Mouse (Mus musculus) limb, embryonic 10.5 days (tissue): ENCODE results near the gene Zbtb21. TPM values are rescaled to one million over a fixed set of nuclear protein-coding genes. Genes with fewer than 3 reads are reported as not detected.
A peak's percentile ranks its signal among the peaks of the same experiment; 100 is the strongest.
"Not testable (repeated sequence)": the region's sequence is repeated elsewhere in the genome, so short reads cannot be mapped to it uniquely, and the experiment has no call there.

Experiments
- DNase-seq: peaks from one replicate; pipeline ENCODE4 v3.0.0-alpha.2; 2017; ENCODE audit warnings: low spot score
- H3K27ac ChIP-seq: fragments of 300-500 bp; sonication (generic); 2 replicates; pipeline ENCODE4 v1.5.1; 2016; ENCODE audit warnings: mild to moderate bottlenecking
- H3K27me3 ChIP-seq: fragments of 300-500 bp; sonication (generic); 2 replicates; pipeline ENCODE4 v1.6.1; 2016; ENCODE audit warnings: low read depth, mild to moderate bottlenecking; ENCODE audit not compliant: poor library complexity, severe bottlenecking
- H3K36me3 ChIP-seq: fragments of 300-500 bp; sonication (generic); 2 replicates; pipeline ENCODE4 v1.6.1; 2016; ENCODE audit warnings: mild to moderate bottlenecking, moderate library complexity
- H3K4me1 ChIP-seq: fragments of 300-500 bp; sonication (generic); 2 replicates; pipeline ENCODE4 v1.6.1; 2016
- H3K4me3 ChIP-seq: fragments of 300-500 bp; sonication (generic); 2 replicates; pipeline ENCODE4 v1.5.1; 2016; ENCODE audit warnings: mild to moderate bottlenecking, moderate library complexity
- H3K9me3 ChIP-seq: fragments of 300-500 bp; sonication (generic); replicated peaks from 2 replicates; pipeline ENCODE4 v1.6.1; 2016; ENCODE audit warnings: mild to moderate bottlenecking
- WGBS: fragments of 180-500 bp; shearing (Covaris S2); methylation state at CpG from one replicate; pipeline ENCODE4 v1.1.7; 2016; 5-methylcytosine and 5-hydroxymethylcytosine counted together
- polyA plus RNA-seq: library from polyadenylated mRNA; unstranded; fragments of >200 nt; fragmentation: Nextera tagmentation; extraction: Ambion mirVana; gene quantifications from 2 replicates; pipeline ENCODE4 v1.2.1, GENCODE M21; 2016

The Zbtb21 gene
- 14.4 TPM in 2 replicates for polyA plus RNA-seq

DNA sequence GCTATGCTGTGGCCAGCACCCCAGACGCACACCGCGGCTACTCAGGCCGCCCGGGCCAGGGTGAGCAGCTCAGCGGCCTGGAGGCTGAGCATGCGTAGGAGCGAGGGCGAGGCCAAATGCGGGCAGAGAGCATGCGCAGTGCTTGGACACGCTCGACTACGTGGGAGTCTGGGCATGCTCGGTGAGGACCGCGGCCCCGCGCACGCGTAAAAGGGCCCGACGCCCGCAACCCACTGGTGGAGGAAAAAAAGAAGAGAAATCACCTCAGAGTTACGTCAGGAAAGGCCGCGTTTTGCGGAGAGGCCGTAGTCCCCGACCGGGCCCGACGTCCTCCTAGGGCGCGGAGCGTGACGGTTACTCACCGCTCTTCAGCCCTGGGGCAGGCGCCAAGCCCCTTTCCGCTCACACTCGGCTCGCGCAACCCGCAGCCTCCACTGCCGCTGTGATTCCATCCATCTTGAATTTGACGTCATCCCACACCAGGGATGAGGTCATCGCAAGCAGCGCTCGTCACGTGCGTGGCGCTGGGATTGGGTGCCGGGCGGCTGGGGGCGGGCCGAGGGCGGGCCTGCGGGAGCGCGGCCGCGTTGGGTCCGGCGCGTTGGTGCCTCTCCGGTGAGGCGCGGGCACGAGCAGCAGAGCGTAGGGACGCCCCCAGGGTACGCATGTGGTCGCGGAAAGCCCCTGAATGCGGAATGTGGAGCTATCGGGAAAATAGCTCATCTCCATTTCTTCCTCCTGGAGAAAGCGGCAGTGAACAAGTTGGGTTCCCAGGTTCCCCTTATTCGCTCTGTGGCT, at the start of gene Zbtb21, which contains the start of gene C2cd2:
Gene Zbtb21 (minus strand): TSS at position 472 of the 798 bp plus-strand sequence.
Gene C2cd2 (minus strand): TSS at position 448 of the 798 bp plus-strand sequence.
- peak within 1 kb of the TSS; percentile 93 for H3K4me3 ChIP-seq
- DNase-seq = peak; percentile 95
- under 1% methylated on average over 78 of the region's 78 CpGs for WGBS

DNA sequence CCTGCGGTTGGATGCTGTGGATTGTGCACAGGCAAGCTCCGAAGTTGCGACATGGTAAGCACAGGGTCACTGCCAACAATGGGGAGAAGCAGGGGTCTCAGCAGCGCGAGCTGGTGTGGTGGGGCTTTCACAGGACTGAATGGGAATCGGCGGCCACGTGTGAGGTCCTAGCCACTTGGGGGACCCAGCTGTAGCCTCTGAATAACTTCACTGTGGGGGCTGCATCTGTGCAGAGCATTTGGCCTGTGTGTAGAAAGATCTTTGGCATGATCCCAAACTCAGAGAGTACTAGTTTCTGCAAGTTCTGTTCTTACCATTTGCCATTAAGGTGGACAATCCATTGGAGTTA, 34.9 kb upstream of the Zbtb21 start:
- H3K27ac ChIP-seq = peak overlapping the region; percentile 79
- 0% methylated on average over 8 of the region's 8 CpGs for WGBS

More for the DNA sequence above, at the start of gene Zbtb21, which contains the start of gene C2cd2:
- Histone ChIP-seq H3K9me3 (no peaks in the 10 kb centered on the region), H3K4me1 (peaks cover 13% of the 10 kb centered on the region), H3K36me3 (no peaks in the 10 kb centered on the region), H3K27ac (peak within 1 kb of the TSS; percentile 92), H3K27me3 (no peaks in the 10 kb centered on the region)

DNA sequence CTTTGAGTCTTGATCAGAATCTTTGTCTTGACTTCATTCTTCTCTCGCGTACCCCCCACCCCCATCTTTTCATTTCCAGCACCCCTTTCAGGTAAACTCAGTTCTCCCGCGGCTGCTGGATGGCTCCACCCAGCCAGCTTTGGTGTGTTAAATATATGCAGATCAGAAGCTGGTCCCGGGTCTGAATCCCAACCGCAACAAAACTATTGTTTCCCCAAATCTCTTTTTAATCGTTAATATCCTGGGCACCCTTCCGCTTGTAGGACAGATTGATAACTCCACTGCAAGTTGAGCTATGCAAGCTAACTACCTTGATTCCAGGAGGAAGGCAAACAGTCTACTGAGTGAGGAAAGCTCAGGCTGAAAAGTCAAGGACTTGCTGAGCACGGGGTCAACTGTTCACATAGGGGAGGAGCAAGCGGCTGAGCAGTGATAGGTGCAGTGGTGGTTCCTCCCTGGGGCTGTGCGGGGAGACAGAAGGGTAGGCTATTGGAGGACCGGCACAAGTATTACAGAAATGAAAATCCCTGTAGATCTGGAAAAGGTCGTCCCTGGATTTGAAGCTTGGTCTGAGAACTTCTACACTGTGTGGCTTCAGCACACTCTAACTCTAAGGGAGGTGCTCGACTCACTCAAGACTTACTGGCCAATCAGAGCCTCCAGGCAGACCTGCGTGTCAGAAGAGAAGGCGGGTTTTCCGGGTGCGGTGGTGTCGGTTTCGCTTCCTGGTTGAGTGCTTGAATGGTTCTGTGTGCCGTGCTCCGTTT, 34.4 kb upstream of the Zbtb21 start, which contains the start of gene B230307C23Rik:
Gene B230307C23Rik (plus strand): TSS at position 700 of the 767 bp plus-strand sequence.
- peak; percentile 85 for DNase-seq
- no peaks in the 10 kb centered on the region for H3K27me3 ChIP-seq
- 3% methylated on average over 22 of the region's 22 CpGs for WGBS
- H3K27ac ChIP-seq = peak within 1 kb of the TSS; percentile 79
- H3K4me1 ChIP-seq = peaks cover 13% of the 10 kb centered on the region; the same call in 1 of the 2 replicates
- peaks cover 18% of the 10 kb centered on the region for H3K36me3 ChIP-seq
- no peaks in the 10 kb centered on the region for H3K9me3 ChIP-seq
- H3K4me3 ChIP-seq = peak within 1 kb of the TSS; percentile 61

More for the DNA sequence above, 34.9 kb upstream of the Zbtb21 start:
- Histone ChIP-seq H3K4me1 (peaks cover 13% of the 10 kb centered on the region; the same call in 1 of the 2 replicates), H3K4me3 (peak overlapping the region; percentile 61), H3K36me3 (peaks cover 24% of the 10 kb centered on the region)
- not testable (repeated sequence) for DNase-seq, H3K27me3 ChIP-seq, H3K9me3 ChIP-seq

DNA sequence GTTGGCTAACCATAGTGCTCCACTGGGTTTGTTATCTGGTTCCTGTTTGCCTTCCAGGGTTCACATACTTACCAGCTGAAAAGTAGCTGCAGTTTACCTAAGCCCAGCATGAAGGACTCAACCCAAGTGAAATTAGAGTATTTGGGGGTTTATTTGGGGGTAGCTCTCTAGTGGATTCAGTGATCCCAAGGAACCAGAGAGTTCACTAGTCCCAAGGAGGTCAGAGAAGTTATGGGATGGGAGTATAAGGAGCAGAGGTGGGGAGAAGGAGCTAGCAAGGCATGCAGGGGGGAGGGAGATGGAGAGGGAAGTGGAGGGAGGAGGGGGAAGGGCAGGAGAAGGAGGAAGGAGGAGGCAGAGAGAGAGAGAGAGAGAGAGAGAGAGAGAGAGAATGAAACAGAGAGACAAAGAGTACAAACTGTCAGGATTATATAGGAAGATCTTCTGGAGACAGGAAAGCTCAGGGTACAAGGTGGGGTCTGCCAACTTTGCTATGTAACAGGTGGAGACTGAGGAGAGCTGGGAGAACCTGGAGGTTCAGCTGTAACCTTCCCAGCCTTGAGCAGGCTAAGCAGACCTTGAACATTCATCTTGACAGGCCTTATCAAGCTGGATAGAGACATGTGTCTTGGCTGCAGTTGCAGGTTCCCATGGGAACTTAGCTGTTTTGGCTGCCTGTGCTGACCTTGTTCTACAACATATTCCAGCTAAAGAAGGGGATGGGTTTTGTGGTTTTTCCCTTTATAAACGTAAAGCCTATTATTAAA, 33.6 kb upstream of the Zbtb21 start:
- H3K27ac ChIP-seq = peak overlapping the region; percentile 79; the same call in 1 of the 2 replicates

DNA sequence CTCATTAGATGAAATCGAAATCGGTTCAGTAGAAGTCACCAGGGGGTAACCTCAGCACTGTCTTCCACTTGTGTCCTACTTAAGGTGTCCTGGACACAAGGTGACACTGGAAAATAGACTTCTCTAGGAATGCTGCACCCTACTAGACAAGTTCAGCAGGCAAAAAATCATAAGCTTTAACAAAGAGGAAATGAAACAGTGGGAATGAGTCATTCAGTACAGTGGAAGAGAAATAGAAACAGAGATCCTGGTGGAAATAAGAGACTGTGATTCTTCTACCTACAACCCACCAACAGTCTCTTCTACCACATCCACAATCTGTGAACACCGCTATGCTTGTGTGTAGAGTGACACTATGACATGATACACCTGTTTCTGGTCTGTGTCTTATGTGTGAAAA, 30.1 kb upstream of the Zbtb21 start:
- WGBS = 75% methylated on average over 3 of the region's 3 CpGs
- H3K9me3 ChIP-seq, H3K27ac ChIP-seq, H3K4me3 ChIP-seq, H3K36me3 ChIP-seq, DNase-seq, H3K27me3 ChIP-seq, H3K4me1 ChIP-seq: not testable (repeated sequence)

More for the DNA sequence above, 33.6 kb upstream of the Zbtb21 start:
- Histone ChIP-seq H3K4me3 (peak overlapping the region; percentile 61), H3K36me3 (peaks cover 17% of the 10 kb centered on the region), H3K27me3 (no peaks in the 10 kb centered on the region), H3K9me3 (no peaks in the 10 kb centered on the region), H3K4me1 (peaks cover 13% of the 10 kb centered on the region; the same call in 1 of the 2 replicates)
- DNase-seq = no peak
- WGBS = 29% methylated on average over 1 of the region's 1 CpGs

DNA sequence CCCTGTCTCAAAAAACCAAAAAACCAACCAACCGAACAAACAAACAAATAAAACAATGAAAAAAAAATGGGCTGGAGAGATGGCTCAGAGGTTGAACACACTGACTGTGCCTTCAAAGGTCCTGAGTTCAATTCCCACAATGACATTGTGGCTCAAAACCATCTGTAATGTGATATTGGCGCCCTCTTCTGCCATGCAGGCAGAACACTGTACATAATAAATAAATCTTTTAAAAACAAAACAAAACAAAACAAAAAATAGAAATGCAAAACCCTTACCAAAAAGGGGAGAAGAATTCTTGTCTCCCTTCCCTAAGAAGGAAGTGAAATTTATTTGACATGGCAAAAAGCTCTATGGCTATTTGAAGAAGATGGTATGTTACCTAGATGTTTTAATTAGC, 29.1 kb upstream of the Zbtb21 start:
- Histone ChIP-seq H3K36me3 (no peaks in the 10 kb centered on the region), H3K27me3 (no peaks in the 10 kb centered on the region), H3K4me1 (peaks cover 5% of the 10 kb centered on the region; the same call in 1 of the 2 replicates), H3K4me3 (no peak overlapping the region), H3K27ac (no peak overlapping the region), H3K9me3 (no peaks in the 10 kb centered on the region)
- WGBS = 71% methylated on average over 2 of the region's 2 CpGs
- no peak for DNase-seq

DNA sequence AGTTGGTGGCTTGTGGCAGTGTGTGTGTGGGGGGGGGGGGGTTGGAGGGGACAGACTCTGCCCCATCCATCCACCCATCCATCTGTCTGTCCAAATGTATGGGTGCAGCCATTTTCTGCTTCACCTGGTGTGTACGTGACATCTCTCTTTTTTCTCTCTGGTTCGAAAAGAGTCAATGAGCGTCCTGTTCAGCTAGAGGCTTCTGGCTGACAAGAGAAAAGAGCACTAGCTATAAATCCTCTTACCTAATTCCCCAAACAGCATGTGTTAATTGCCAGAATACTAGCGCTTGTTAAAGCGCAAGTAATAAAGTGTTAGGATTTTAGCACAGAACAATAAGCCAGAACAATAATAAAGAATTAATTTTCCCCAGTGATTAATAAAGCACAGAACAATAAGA, 22.2 kb upstream of the Zbtb21 start:
- Histone ChIP-seq H3K4me1 (no peaks in the 10 kb centered on the region), H3K9me3 (no peaks in the 10 kb centered on the region), H3K27ac (no peak overlapping the region), H3K36me3 (no peaks in the 10 kb centered on the region), H3K27me3 (no peaks in the 10 kb centered on the region), H3K4me3 (no peak overlapping the region)
- WGBS = 77% methylated on average over 5 of the region's 5 CpGs
- DNase-seq = no peak

DNA sequence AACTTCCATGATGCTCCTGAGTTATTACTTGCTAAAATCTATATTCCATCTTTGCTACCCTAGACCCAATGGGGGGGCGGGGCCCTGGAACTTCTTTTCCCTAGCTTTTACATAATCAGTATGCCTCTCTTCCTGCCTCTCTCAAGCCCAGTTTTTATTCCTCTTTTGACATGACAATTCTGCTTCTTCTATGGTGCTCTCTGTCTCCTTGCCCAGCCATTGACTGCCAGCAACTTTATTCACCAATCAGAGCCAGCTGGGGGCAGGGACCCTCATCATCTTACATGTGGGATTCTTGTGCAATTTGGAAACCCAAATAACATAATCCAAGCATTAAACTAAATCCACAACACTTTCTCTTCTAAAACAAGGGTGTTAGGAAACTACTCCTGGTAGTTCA, 18.9 kb upstream of the Zbtb21 start:
- DNase-seq = no peak
- no peak overlapping the region for H3K27ac ChIP-seq
- H3K27me3 ChIP-seq = no peaks in the 10 kb centered on the region
- H3K4me1 ChIP-seq = no peaks in the 10 kb centered on the region
- no peaks in the 10 kb centered on the region for H3K9me3 ChIP-seq
- 87% methylated on average over 1 of the region's 1 CpGs for WGBS
- no peak overlapping the region for H3K4me3 ChIP-seq
- H3K36me3 ChIP-seq = no peaks in the 10 kb centered on the region

DNA sequence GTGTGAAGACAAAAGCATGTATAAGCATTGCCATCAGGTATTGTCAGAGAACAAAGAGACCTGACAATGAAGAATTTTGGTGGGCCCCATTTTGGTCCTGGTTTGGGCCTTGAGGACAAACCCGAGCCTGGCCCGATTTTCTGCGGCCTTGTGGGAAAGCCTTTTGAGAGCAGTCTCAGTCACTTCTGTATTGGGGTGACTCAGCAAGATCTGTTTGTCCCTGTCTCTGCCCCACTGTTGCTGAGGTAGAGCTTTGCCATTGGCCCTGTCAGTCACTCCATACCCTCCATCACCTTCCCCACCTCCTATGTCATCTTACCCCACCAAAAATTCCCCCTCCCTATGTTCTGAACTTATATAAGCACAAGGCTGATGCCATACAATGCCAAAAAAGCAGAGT, 15.3 kb upstream of the Zbtb21 start:
- no peak overlapping the region for H3K27ac ChIP-seq
- no peak for DNase-seq

DNA sequence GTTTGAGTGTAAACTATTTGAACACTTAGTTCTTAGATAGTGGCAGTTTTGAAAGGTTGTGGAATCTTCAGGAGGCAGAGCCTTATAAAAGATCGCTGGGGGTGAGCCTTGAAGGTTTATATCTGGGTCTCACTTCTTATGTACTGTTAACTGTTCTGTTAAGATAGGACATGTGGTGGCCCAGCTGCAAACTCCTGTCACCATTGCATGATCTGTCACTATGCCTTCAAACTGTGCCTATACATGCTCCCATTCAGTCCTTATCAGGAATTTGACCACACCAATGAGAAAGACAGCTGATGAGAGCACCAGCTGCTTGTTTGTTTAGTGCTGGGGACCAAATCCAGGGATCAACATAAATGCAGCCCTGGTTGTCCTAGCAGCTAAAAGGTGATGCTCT, 14.9 kb upstream of the Zbtb21 start:
- H3K4me3 ChIP-seq = no peak overlapping the region
- WGBS = 76% methylated on average over 1 of the region's 1 CpGs
- no peaks in the 10 kb centered on the region for H3K4me1 ChIP-seq
- no peaks in the 10 kb centered on the region for H3K36me3 ChIP-seq
- no peak overlapping the region for H3K27ac ChIP-seq
- H3K27me3 ChIP-seq = no peaks in the 10 kb centered on the region
- DNase-seq = no peak
- no peaks in the 10 kb centered on the region for H3K9me3 ChIP-seq

More for the DNA sequence above, 15.3 kb upstream of the Zbtb21 start:
- Histone ChIP-seq H3K36me3 (no peaks in the 10 kb centered on the region), H3K9me3 (no peaks in the 10 kb centered on the region), H3K4me3 (no peak overlapping the region), H3K27me3 (no peaks in the 10 kb centered on the region), H3K4me1 (no peaks in the 10 kb centered on the region)
- WGBS = 93% methylated on average over 3 of the region's 3 CpGs

DNA sequence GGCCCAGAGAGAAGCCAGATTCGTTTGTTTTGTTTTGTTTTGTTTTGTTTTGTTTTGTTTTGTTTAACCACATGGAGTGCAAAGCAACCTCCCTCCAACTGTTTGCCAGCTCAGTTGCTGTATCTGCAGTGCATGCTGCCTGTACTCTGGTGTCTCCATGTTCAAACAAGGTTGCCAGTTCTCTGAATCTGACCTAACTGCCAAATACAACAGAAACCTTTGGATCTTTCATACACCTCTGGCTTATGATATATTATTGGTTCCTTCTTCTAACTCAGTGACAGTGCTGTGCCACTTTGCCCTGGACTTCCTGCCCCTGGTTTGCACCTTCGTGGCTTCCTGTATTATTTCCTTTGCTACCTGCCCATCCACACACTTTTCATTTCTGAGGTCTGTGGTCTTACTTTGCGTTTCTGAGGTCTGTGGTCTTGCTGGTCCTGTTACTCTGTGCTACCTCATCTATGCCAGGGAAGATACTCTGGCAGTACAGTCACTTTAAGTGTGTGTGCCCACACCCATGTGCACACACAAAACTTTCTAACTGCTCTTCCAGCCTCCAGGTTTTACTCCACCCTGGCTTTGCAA, 1.6 kb upstream of the Zbtb21 start:
- Histone ChIP-seq H3K36me3 (no peaks in the 10 kb centered on the region), H3K27ac (no peak overlapping the region), H3K4me1 (peaks cover 7% of the 10 kb centered on the region), H3K4me3 (no peak overlapping the region), H3K9me3 (no peaks in the 10 kb centered on the region), H3K27me3 (no peaks in the 10 kb centered on the region)
- WGBS = 92% methylated on average over 3 of the region's 3 CpGs
- no peak for DNase-seq
